Mouse (Mus musculus) urinary bladder, adult 2 months (tissue): Measurements from ENCODE around the gene Myh2. TPM values are rescaled to one million over a fixed set of nuclear protein-coding genes. Genes with fewer than 3 reads are reported as not detected.

Source experiments
- DNase-seq: peaks from one replicate; pipeline ENCODE4 v3.0.0; 2022; ENCODE audit warnings: low spot score
- polyA plus RNA-seq: library from polyadenylated mRNA; depleted of rRNA; stranded (reverse); fragments of >200 nt; gene quantifications from 2 replicates; pipeline ENCODE4 v1.2.3, GENCODE M21; 2012

Myh2 gene
- polyA plus RNA-seq, 1 experiment: 2.9 TPM

- no peak for DNase-seq
Measured at GRCm38 (mm10) chr11:67151651-67152630, 18.9 kb upstream of the Myh2 start.

GRCm38 (mm10) chr11:67153123-67153522 is 17.7 kb upstream of the Myh2 start:
- DNase-seq: no peak

- no peak for DNase-seq
Measured at GRCm38 (mm10) chr11:67153843-67154242, 17.0 kb upstream of the Myh2 start.

- no peak for DNase-seq
Measured at GRCm38 (mm10) chr11:67155650-67156049, 15.2 kb upstream of the Myh2 start.

- no peak for DNase-seq
Measured at GRCm38 (mm10) chr11:67160131-67160530, 10.7 kb upstream of the Myh2 start.

GRCm38 (mm10) chr11:67163701-67164100 is 7.1 kb upstream of the Myh2 start:
- no peak for DNase-seq

GRCm38 (mm10) chr11:67164851-67165250 is 6.0 kb upstream of the Myh2 start:
- DNase-seq: no peak

GRCm38 (mm10) chr11:67169301-67169700 is 1.5 kb upstream of the Myh2 start:
- no peak for DNase-seq

- DNase-seq: no peak
Measured at GRCm38 (mm10) chr11:67172439-67172838, 1.6 kb downstream of the Myh2 start.

GRCm38 (mm10) chr11:67176376-67176775 is 5.5 kb downstream of the Myh2 start:
- DNase-seq: no peak

- DNase-seq: no peak
Measured at GRCm38 (mm10) chr11:67190316-67190715, 19.5 kb downstream of the Myh2 start.

- DNase-seq: no peak
Measured at GRCm38 (mm10) chr11:67190814-67191213, 20.0 kb downstream of the Myh2 start.

- DNase-seq: no peak
Measured at GRCm38 (mm10) chr11:67191496-67191895, 20.7 kb downstream of the Myh2 start.

- no peak for DNase-seq
Measured at GRCm38 (mm10) chr11:67199321-67199720, 28.5 kb downstream of the Myh2 start.

- no peak for DNase-seq
Measured at GRCm38 (mm10) chr11:67199752-67200151, 28.9 kb downstream of the Myh2 start, which contains the start of gene Myh1. Gene Myh1 (plus strand): TSS chr11:67200052.

GRCm38 (mm10) chr11:67204766-67205165 is 33.9 kb downstream of the Myh2 start:
- DNase-seq: no peak

GRCm38 (mm10) chr11:67221803-67222202 is 51.0 kb downstream of the Myh2 start:
- DNase-seq: no peak

- no peak for DNase-seq
Measured at GRCm38 (mm10) chr11:67224466-67224865, 53.6 kb downstream of the Myh2 start.

GRCm38 (mm10) chr11:67228731-67229130 is 57.9 kb downstream of the Myh2 start:
- no peak for DNase-seq

GRCm38 (mm10) chr11:67229166-67229565 is 58.3 kb downstream of the Myh2 start:
- no peak for DNase-seq

- DNase-seq: no peak
Measured at GRCm38 (mm10) chr11:67229946-67230345, 59.1 kb downstream of the Myh2 start.

GRCm38 (mm10) chr11:67235639-67236358 is 65.0 kb downstream of the Myh2 start:
- no peak for DNase-seq

GRCm38 (mm10) chr11:67236799-67237198 is 66.0 kb downstream of the Myh2 start:
- DNase-seq: no peak
